Mouse (Mus musculus) hematopoietic stem cell, adult 5-6 weeks (primary cell): ENCODE data around the gene Spats2. TPM values are rescaled to one million over a fixed set of nuclear protein-coding genes. Genes with fewer than 3 reads are reported as not detected.
A peak's percentile ranks its signal among the peaks of the same experiment; 100 is the strongest.

ENCODE experiments used
- ATAC-seq, 2 experiments: fragments of 125-278 bp in 1 of 2; replicated peaks in 1 of 2; 2 replicates each; pipeline ENCODE4 v1.8.0; 2016 to 2017; ENCODE audit warnings: inconsistent platforms in 2 of 2, mild to moderate bottlenecking in 2 of 2, moderate number of reproducible peaks in 2 of 2, low read depth in 1 of 2, moderate TSS enrichment in 1 of 2; ENCODE audit not compliant: low FRiP score in 2 of 2, poor library complexity in 2 of 2, severe bottlenecking in 2 of 2, insufficient read depth in 1 of 2, low TSS enrichment in 1 of 2
- total RNA-seq: library from RNA; stranded (forward); fragments of 172-1452, 232-1000 nt; gene quantifications from 2 replicates; pipeline ENCODE4 v1.2.3, GENCODE M21; 2017

Gene Spats2
- total RNA-seq, 1 experiment from 2014 or later = not detected

DNA sequence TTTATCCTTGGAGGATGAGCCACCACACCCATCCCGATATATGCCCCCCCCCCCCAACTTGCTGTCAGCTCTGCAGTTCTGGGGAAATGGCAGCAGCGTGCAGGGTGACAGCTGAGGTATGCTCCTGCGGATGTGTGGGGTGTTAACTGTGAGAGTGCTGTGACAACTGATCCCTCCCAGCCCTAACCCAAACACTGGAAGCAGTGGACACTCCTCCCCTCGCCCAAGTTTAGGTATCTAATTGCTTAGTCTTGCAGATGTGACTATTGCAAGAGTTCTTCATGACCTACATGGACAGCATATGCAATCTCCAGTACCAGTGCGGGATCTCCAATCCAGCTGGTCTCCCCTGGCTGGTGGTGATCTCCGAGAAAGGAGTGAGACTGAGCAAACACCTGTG, 30.4 kb upstream of the Spats2 start:
- ATAC-seq = no peak

DNA sequence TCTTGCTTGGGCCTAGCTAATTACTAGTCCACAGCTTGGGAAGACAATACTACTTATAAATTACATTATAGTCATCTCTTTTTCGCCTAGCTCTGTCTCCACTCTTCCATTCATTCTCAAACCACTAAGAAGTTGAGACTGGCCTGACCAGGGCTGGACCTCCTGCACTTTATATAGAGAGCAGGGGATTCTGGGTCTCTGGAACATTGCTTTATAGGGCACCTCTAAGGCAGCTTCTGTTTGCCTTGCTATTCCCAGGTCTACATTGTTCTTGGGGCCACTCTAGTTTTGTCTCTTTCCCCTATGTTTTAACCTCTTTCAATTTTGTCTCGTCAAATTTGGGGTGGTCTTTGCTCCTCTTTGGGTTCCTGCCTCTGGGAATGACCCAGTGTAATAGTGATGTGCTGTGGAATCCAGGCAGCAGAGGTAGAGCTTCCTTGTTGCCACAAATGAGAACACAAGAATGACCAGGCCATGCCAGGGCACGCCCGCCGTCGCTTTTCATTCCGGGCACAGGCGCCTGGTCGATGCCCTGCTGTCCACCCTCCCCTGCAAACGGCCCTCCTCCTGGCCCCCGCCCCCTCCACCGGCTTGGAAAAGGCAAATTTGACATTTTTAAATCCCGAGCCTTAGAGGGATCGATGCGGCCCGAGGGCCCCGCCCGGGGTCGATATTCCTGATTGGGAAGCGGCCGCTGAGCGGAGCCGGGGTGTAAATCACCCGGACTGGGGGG, 29.5 kb upstream of the Spats2 start:
- no peak for ATAC-seq

DNA sequence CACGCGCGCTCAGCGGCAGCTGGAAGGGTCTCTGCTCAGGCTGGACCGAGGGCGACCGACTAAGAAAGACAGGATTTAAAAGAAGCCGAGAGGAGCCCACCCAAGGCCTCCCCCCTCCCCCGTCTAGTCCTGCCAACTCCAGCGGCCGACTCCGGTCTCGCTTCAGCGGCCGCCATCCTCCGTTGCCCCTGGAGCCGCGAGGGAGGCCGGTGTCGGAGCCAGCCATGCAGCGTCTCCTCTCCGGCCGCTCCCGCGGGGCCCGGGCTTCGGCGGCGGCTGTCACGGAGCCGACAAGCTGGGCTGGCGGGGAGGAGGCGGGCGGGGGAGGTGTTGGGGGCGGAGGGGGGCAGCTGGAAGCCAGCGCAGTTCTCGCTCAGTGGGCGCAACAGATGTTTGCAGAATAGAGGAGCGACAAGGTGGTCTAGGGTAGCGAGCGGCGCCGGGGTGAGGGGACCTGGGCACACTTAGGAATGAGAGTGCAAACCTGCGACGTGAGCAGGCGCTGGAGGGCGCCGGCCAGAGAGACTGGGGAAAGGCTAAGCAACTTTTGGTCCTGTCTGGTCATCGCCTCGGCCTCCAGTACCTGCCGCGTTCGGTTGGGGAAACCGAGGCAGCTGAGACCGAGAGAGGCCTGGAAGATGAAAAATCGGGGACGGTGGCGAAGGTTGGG, 28.8 kb upstream of the Spats2 start:
- no peak for ATAC-seq

DNA sequence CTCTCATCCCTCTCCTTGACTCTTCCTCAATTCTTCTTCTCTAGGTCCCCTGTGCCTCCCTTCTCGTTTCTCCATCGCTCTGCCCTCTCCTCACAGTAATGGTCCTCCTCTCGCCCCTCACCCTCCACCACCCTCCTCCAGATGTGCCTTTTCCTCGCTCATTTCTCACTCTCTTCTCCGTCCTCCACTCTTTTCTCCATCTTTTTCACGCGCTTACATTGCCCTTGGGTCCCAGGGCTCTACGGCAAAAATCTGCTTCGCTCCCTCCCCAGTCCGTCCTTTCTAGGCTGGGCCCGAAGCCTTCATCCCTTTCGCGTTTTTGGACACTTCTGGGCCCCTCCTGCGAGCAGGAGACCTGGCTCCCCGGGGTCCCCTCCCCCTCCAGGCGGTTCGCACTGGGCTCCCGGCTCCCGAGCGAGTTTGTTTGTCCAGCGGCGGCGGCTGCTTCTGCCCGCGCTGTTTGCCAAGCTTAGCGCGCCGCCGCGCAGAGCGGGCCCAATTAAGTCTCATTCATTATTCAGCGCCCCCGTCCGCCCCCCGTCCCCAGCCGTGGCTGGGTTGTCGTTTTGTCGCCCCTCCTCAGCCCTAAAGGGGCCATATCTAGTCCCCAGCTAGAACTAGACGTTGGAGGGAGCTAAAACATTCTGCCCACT, 27.8 kb upstream of the Spats2 start:
- ATAC-seq = no peak

DNA sequence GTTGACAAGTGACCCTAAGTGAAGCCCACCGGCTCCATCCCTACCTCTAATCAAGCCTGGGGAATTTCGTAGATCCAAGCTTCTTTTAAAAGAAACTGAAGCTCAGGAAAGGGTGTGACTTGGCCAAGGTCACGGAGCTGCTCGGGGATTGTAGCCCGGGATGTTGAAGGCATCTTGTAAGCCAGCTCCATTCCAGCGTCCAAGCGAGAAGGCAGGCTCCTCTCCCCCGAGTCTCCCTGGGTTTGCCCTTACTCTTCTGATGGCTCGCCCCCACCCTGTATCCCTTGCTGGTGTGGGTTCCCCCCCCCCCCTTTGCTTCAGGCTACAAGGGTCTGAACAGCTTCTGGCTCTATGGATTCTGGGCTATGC, 27.2 kb upstream of the Spats2 start:
- no peak for ATAC-seq

DNA sequence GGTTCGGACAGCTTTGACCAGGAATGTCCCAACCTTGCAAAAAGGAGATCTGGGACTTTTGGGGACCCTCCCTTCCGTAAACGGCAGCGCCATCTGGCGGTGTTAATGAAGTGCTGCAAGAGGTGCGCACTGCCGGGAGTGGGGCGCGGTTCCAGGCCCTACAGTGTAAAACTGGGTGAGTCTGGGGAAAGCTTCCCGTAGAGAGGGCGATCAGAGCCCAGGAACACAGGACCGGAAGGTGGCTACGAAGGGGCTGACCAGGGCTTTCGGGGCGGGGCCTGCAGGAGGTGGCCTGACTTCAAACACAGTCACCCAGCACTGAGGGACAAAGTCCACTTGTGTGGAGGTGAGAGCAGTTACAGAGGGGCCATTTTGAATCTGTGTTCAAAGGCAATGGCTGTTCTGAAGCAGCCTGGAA, 26.6 kb upstream of the Spats2 start:
- ATAC-seq = peak; percentile 34 to 55; a peak in 2 of 4 replicates

DNA sequence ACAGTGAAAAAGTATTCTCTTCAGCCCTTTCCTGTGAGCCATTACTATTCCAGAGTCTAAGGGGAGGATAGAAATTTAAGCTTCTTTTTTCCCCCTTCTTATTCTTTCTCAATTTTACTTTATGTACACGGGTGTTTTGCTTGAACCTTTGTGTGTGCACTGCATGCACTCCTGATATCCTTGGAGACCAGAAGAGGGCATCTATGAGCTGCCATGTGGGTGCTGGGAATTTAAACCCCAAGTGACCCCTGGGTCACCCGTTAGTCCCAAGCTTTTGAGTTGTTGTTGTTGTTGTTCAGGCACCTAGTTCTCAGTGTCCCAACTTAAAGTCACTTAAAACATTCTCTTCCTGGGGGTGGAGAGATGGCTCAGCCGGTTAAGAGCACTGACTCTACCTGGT, 25.7 kb upstream of the Spats2 start:
- no peak for ATAC-seq

DNA sequence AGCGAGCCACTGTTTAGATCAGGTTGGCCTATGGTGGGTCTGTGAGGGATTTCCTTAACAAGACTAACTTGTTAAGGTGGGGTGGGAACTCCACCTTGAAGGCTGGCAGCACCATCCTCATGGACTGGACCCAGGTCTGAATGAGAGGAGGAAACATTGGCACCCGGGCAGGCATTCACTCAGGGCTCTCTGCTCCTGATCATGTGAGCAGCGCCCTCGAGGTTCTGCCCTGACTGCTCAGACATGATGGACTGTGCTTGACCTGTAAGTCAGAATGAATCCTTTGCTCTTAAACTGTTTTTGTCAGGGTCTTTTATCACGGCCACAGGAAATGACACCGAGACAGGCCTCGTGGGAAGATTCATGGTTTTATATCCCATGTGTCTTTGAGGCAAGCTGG, 20.5 kb upstream of the Spats2 start:
- ATAC-seq = no peak

DNA sequence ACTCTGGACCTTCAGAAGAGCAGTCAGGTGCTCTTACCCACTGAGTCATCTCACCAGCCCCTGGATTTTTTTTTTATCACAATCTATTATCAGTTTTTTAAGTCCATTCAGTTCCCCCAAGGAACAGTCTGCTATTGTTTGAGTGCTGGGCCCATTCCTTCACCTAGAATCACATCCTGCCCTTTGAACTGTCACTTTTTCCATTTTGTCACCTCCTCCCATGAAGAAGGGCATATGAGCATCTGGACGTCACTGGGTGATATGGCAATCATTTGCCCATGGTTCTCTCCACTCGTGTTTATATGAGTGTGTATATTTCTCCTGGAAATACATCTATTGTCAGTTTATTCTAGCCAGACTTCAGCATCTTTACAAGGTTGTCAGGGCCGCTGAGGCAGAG, 17.9 kb upstream of the Spats2 start:
- ATAC-seq = no peak

DNA sequence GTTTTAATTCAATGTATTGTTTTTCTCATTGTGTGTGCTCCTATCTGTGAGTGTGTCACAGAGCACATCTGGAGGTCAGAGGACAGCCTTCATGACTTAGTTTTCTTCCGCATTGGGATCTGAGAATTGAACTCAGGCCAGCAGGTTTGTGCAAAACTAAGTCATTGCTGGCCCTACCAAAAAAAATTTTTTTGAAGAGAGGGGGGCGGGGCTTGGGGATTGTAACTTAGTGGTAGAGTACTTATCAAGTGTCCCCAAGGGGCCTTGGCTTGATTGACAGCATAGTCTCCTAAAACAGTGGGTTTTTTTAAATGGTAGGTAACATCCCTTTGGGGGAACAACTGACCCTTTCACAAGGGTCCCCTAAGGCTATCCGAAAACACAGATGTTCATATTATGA, 14.6 kb upstream of the Spats2 start:
- no peak for ATAC-seq

DNA sequence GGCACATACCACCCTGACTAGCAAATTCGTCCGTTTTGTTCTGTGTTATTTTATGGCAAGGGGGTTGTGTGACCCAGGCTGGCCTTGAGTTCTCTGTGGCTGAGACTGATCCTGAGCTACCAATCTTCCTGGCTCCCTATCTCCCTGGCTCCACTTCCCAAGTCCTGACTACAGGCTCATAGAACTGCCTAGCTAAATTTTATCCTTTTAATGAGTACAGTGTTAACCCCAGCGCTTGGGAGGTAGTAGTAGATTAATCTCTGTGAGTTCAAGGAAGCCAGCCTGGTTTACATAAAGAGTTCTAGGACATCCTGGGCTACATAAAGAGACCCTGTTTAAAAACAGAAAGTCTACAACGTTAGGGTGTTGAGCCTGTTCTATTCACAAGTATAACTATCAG, 13.9 kb upstream of the Spats2 start:
- no peak for ATAC-seq

DNA sequence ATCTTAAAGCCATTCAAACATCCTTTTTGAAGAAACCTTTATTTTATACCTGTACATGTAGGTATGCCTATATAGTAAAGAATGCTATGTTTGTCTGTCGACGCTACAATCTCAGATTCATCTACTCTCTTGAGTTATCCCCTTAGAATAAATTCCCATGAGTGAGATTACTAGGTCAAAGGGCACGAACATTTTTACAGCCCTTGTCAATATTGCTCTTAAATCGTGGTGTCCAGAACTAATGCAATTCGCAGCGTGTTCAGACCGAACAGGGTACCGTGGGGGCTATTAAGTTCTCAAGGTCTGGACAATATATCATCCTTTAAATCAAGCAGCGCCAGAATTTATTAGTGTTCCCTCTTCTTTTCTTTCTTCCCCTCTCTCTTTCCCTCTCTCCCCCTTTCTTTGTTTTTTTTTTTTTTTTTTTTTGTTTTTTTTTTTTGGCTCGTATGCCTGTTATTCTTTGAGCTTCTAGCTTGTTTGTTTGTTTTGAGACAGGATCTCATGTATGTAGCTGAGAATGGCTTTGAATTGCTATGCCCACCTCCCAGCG, 12.8 kb upstream of the Spats2 start:
- no peak for ATAC-seq

DNA sequence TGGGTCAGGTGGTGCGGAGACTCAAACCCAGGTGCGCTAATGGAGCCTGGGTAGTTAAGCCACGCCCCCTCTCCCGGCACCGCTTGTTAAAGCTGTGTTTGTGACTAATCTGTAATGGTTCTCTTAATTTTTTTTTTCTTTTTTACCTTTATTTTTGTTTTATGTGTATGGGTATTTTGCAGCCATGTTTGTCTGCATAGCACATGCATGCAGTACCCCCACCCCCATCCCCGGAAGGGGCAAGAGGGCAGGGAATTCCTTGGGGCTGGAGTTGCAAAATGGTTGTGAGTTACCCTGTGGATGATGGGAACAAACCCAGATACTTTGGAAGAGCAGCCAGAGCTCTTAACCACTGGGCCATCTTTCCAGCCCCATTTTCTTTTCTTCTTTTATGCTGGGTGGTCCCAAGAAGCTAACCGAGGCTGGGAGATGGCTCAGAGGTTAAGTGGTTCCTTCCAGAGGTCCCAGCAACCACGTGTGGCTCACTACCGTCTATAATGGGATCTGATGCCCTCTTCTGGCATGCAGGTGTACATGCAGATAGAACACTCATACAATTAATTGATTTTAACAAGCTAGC, 12.2 kb upstream of the Spats2 start:
- no peak for ATAC-seq

DNA sequence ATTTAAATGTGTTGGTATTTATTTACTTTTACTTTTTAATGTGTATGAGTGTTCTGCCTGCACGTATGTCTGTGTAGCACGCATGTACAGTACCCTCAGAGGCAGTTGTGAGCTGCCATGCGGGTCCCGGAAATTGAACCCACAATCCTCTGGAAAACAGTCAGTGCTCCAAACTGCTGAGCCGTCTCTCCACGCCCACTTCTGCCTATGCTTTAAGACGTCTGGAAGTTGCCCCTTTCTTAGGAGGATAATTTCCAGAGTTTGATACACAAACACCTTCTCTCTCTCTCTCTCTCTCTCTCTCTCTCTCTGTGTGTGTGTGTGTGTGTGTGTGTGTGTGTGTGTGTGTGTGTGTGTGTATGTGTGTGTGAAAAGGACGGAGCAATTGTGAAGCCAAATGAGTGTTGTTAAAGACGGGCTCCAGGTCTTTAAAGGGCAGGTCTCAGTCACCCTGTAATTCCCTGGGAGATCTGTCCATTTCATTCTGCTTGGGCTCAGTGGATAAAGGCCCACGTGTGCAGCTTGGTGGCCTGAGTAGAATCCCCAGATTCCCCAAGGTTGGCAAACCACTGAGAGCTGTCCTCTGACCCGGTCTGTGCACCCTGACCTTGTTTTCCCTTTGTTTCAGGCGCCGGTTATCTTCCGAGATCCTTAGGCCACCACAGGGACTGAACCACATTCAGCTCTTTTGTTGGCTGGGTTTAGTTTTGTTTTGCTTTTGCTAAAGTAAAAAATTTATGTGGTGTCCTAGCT, 11.2 kb upstream of the Spats2 start:
- no peak for ATAC-seq

DNA sequence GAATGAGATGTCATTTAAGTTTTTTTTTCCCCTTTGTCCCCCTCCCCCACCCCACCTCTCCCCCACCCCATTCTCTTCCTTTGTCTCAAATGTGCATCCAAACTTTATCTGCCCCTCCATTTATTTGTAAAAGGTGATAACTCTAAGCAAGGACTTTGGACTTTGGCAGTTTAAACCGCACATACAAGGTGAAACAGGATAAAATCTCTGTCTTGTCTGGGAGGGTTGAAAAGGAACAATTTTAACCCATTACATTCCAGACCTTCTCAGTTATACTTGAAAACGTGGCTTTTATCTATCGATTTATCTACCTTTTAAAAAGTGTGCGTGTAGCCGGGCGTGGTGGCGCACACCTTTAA, 10.7 kb upstream of the Spats2 start:
- no peak for ATAC-seq

DNA sequence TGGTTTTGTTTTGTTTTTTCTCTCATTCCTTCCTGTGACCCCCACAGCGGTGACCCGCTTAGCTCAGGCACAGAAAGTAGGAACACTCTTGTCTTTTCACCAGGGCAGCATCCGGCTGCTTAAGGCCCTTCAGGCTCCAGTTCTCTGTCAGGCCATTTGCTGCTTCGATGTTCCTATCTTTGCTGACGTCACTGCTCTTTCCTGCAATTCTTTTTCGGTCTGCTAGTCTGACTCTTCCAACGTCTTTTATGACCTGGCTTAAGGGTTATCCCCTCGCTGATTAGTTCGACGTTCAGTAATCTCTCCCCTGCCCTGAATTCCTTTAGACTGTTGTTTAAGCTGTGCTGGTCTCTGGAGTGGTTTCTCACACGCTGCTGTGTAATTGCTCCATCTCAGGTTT, 9.2 kb upstream of the Spats2 start:
- no peak for ATAC-seq

DNA sequence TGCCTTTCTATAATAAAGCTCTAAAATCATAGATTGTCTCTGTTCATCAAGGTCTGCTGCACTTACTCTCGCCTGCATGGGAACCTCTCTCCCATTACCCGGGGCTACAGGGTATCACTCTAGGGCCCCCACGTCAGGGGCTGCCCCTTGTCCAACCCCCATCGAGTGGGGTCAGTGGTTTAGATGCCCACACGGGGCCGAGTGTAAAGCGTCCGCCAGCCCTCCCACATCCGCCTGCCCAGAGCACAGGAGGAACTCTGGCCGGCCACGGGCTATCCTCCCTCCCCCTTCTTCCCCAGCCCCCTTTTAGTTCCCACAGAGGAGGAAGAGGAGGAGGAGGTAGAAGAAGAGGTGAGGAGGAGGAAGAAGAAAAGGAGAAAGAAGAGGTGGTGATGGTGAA, 4.9 kb upstream of the Spats2 start:
- ATAC-seq = no peak

DNA sequence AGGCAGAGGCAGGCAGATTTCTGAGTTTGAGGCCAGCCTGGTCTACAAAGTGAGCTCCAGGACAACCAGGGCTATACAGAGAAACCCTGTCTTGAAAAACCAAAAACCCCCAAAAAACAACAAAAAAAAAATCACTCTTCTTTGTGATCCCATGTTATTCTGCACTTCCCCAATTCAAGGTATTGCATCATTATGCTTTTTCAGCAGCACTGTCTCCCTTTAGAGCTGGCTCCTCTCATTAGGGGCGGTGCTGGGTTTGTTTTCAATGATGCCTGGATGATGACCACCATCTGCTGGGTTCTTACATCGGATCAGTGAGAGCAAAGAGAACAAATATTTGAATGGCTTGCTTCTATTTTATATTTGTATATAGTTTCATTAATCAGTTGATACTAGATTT, 3.1 kb upstream of the Spats2 start:
- no peak for ATAC-seq
